Mouse (Mus musculus) G1E (cell line): ENCODE measurements at regions not wholly inside any gene's neighbourhood (a gene's known extent, or its start where the extent isn't known, plus 50 kb on each side); places are given as distances from the start of the nearest gene placed in this dataset.

Experiments
- ATAC-seq: 2 replicates; pipeline ENCODE4 v1.8.0; 2016; ENCODE audit warnings: mild to moderate bottlenecking; ENCODE audit not compliant: insufficient number of reproducible peaks, poor library complexity, low FRiP score, severe bottlenecking; ENCODE audit errors: extremely low read depth
- DNase-seq: peaks from one replicate; pipeline ENCODE4 v3.0.0; 2012; ENCODE audit warnings: low spot score
- H3K27me3 ChIP-seq: 2 replicates; pipeline ENCODE4 v1.6.1; 2012; ENCODE audit warnings: mild to moderate bottlenecking, low read length, inconsistent platforms; ENCODE audit not compliant: insufficient read depth
- H3K36me3 ChIP-seq: replicated peaks from 2 replicates; pipeline ENCODE3; 2012; ENCODE audit warnings: mild to moderate bottlenecking, inconsistent platforms
- H3K4me1 ChIP-seq: 2 replicates; pipeline ENCODE4 v1.6.1; 2012; ENCODE audit warnings: low read depth, low read length, inconsistent platforms, mixed read lengths; ENCODE audit not compliant: insufficient read depth
- H3K4me3 ChIP-seq: 2 replicates; pipeline ENCODE4 v1.5.1; 2012; ENCODE audit warnings: low read depth, mild to moderate bottlenecking, inconsistent platforms, low read length, moderate library complexity, mixed read lengths
- H3K9me3 ChIP-seq: replicated peaks from 2 replicates; pipeline ENCODE4 v1.6.1; 2012; ENCODE audit warnings: inconsistent platforms
- CTCF ChIP-seq: IDR thresholded peaks from 2 replicates; pipeline ENCODE4 v1.5.1; 2012; ENCODE audit warnings: low read depth, low read length, inconsistent platforms, mixed read lengths
- GATA1 ChIP-seq: IDR thresholded peaks from 2 replicates; pipeline ENCODE4 v1.6.1; 2012; ENCODE audit warnings: borderline replicate concordance, low read length, inconsistent platforms, mixed read lengths
- GATA2 ChIP-seq: IDR thresholded peaks from 2 replicates; pipeline ENCODE4 v1.6.1; 2012; ENCODE audit warnings: low read depth, low read length, inconsistent platforms, borderline replicate concordance
- POLR2AphosphoS5 ChIP-seq: IDR thresholded peaks from 2 replicates; pipeline ENCODE4 v1.6.1; 2012; ENCODE audit warnings: low read depth, low read length, inconsistent platforms; ENCODE audit not compliant: insufficient replicate concordance
- TAL1 ChIP-seq: conservative IDR thresholded peaks from 2 replicates; pipeline ENCODE4 v1.6.1; 2012; ENCODE audit warnings: low read depth, low read length, inconsistent platforms, mixed read lengths

DNA sequence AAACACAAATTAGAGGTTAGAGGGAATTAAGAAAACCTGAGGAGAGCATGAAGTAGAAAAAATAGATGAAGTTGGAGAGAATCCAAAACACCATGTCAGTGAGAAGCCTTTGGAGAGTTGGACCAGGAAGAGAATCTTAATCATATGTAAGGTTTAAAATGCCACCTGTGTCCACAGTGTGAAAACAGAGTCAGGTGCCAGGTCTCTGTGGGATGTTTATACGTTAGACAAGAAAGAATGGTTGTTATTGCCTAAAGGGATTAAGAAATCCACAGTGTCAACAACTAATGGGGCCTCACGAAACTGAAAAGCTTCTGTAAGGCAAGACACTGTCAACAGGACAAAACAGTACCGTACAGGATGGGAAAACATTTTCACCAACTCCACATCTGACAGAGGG is 294.7 kb upstream of the Slc35b3 start:
- TF ChIP-seq CTCF (no peak), TAL1 (no peak), GATA2 (no peak), POLR2AphosphoS5 (no peak), GATA1 (no peak)
- Histone ChIP-seq H3K4me3 (no peak overlapping the region), H3K9me3 (0 out of 2 replicates have a peak, but pooled peaks cover 5% of the 10 kb centered on the region), H3K27me3 (no peaks in the 10 kb centered on the region), H3K36me3 (no peaks in the 10 kb centered on the region), H3K4me1 (no peaks in the 10 kb centered on the region)
- ATAC-seq (no peak), DNase-seq (no peak)

DNA sequence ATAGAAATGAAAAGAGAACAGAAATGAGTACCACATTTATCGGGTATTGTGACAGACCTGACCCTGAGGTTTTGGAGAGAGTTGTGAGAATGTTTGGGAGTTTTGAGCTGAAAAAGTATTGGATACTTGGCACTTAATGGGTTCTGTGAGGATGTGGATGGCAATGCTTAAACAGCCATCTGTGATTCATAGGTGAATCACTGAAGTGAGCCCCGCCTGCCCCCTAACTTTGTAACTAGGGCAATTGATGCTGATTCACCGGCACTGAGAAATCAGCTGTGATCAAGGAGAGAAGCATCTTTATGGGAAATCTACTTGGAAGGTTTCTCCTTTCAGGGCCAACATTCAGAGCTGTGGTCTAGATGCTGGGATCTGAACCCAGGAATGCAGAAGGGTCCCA is 291.9 kb upstream of the Slc35b3 start:
- no peak for DNase-seq
- Histone ChIP-seq H3K4me3 (no peak overlapping the region), H3K4me1 (no peaks in the 10 kb centered on the region), H3K27me3 (no peaks in the 10 kb centered on the region), H3K36me3 (no peaks in the 10 kb centered on the region), H3K9me3 (0 out of 2 replicates have a peak, but pooled peaks cover 5% of the 10 kb centered on the region)
- no peak for ATAC-seq
- TF ChIP-seq CTCF (no peak), GATA1 (no peak), GATA2 (no peak), POLR2AphosphoS5 (no peak), TAL1 (no peak)

DNA sequence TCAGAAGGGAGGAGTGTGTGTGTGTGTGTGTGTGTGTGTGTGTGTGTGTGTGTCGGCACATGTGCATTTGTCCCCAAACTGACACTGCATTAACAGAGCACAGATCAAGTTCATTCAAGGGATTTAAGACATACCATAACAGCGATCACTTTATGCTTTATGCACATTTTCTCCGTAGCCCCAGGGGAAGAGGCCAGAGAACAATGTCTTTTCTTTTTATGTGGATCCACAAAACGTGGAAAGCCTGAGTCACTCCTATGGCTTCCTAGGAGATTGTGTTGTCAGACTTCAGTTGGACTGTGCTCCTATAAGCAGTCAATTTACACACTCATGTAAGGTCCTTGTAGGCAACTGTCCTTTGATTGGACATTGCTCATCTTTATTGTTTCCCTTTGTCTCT is 289.4 kb upstream of the Slc35b3 start:
- no peak for DNase-seq
- H3K27me3 ChIP-seq = no peaks in the 10 kb centered on the region
- ATAC-seq = no peak
- no peak for TF ChIP-seq CTCF
- no peak for TF ChIP-seq GATA2
- no peak for TF ChIP-seq TAL1
- no peak for TF ChIP-seq POLR2AphosphoS5
- TF ChIP-seq GATA1 = no peak
- H3K4me3 ChIP-seq = no peak overlapping the region
- H3K36me3 ChIP-seq = no peaks in the 10 kb centered on the region
- H3K9me3 ChIP-seq = peaks cover 8% of the 10 kb centered on the region; the same call in 1 of the 2 replicates
- no peaks in the 10 kb centered on the region for H3K4me1 ChIP-seq

DNA sequence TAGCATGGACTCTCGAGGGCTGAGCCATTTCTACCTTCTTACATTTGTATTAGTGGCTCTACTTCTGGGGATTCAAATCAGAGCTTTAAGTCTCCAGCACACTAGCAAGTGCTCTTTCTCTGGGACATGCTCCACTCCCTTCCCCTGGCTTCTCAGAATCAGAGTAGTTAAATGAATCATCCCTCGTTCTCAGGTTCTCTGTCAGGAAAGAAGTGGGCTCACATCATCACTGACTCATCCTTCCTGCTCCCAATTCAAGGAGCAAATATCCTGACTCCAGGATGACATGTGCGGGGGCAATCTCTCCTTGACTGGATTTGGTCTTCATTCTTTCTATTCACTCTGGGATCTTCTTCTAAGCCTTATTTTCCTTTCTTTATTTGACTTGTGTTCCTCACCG is 266.2 kb upstream of the Slc35b3 start:
- 0 out of 2 replicates have a peak, but pooled peaks cover 2% of the 10 kb centered on the region for H3K9me3 ChIP-seq
- no peak for TF ChIP-seq GATA1
- no peak for TF ChIP-seq GATA2
- no peaks in the 10 kb centered on the region for H3K4me1 ChIP-seq
- ATAC-seq (no peak), DNase-seq (no peak)
- H3K4me3 ChIP-seq = no peak overlapping the region
- H3K27me3 ChIP-seq = no peaks in the 10 kb centered on the region
- H3K36me3 ChIP-seq = no peaks in the 10 kb centered on the region

DNA sequence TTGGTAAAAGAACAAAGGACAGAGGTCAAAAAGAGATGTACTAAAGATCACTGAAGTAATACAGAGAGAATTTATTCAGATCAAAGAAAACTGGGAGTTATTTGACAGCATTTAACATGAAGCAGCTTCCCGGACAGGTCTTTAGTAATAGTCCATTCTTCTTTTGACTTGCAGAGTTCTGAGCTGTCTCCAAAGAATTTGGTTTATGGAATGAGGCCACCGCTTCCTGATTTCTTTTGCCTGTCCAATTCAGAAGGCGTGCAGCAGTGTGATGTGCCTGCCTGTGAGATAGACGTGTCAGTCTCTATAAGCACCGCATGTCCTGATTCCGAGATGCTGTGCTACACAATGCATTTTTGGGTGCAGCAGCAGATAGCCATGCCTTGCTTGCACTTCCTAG is 265.0 kb upstream of the Slc35b3 start:
- DNase-seq = no peak

DNA sequence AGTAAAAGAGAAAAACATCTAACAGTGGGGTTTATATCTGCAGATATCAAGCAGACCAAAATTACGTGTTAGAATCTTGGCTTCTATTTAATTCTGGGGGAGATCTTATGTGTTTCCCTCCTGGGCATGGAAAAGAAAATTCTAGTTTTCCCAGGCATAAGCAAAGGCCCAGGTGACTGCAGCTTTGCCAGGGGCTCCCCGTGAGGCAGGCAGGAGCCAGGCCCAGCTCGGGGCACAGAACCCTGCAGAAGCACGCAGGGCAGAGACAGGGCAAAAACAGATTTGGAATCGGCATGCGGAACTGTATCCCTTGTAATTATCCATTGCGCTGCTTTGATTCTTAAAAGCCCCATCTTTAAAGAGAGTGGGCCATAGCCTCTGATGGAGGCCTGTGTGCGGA is 250.4 kb upstream of the Slc35b3 start:
- Histone ChIP-seq H3K36me3 (no peaks in the 10 kb centered on the region), H3K27me3 (no peaks in the 10 kb centered on the region), H3K4me1 (no peaks in the 10 kb centered on the region), H3K9me3 (no peaks in the 10 kb centered on the region; the same call in 1 of the 2 replicates), H3K4me3 (no peak overlapping the region)
- DNase-seq (no peak), ATAC-seq (no peak)
- TF ChIP-seq TAL1 (no peak), POLR2AphosphoS5 (no peak), CTCF (no peak), GATA2 (no peak), GATA1 (no peak)

More for the DNA sequence above, 265.0 kb upstream of the Slc35b3 start:
- Histone ChIP-seq H3K36me3 (no peaks in the 10 kb centered on the region), H3K4me1 (no peaks in the 10 kb centered on the region), H3K4me3 (no peak overlapping the region), H3K27me3 (no peaks in the 10 kb centered on the region), H3K9me3 (0 out of 2 replicates have a peak, but pooled peaks cover 2% of the 10 kb centered on the region)
- TF ChIP-seq POLR2AphosphoS5 (no peak), CTCF (no peak), TAL1 (no peak)
- ATAC-seq = no peak

DNA sequence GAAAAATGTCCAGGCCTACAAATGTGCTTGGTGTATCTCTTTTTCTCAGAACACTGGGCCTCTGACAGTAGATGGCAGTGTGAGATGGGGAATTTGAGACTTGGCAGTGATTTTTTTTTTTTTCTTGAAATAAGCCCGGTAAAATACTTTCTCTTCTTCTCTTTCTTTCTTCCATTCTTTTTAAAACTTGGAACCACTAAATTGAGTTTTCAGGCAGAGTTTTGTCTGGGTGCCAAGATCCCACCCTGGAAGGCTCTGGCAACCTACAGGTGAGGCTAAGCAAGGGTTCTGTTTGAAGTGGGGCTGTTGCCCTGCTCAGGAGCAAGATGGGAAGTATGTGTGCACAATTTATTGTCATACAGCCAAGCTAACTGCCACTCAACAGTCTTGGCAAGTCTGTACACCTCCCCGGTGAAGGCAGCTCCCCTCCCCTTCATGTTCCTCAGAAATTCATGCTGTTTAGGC is 223.1 kb upstream of the Slc35b3 start:
- no peaks in the 10 kb centered on the region for H3K36me3 ChIP-seq
- no peak overlapping the region for H3K4me3 ChIP-seq
- no peaks in the 10 kb centered on the region for H3K27me3 ChIP-seq
- no peak for DNase-seq
- no peak for TF ChIP-seq GATA2
- TF ChIP-seq TAL1 = no peak
- H3K9me3 ChIP-seq = no peaks in the 10 kb centered on the region
- H3K4me1 ChIP-seq = no peaks in the 10 kb centered on the region
- ATAC-seq = no peak
